Mouse (Mus musculus) midbrain, embryonic 13.5 days (tissue): ENCODE measurements around the gene Zfp366. TPM values are rescaled to one million over a fixed set of nuclear protein-coding genes. Genes with fewer than 3 reads are reported as not detected.

Experiments used
- ATAC-seq: fragments of 200-750 bp; cut with Nextera tagmentation; 2 replicates; pipeline ENCODE4 v1.8.0; 2017; ENCODE audit warnings: mild to moderate bottlenecking, moderate TSS enrichment, moderate library complexity
- H3K27ac ChIP-seq: fragments of 300-500 bp; sonication (generic); 2 replicates; pipeline ENCODE4 v1.5.1; 2015; ENCODE audit warnings: inconsistent platforms, mild to moderate bottlenecking, moderate library complexity
- H3K27me3 ChIP-seq: fragments of 300-500 bp; sonication (generic); 2 replicates; pipeline ENCODE4 v1.6.1; 2015; ENCODE audit warnings: mild to moderate bottlenecking, inconsistent platforms
- H3K36me3 ChIP-seq: fragments of 300-500 bp; sonication (generic); 2 replicates; pipeline ENCODE4 v1.6.1; 2015; ENCODE audit warnings: mild to moderate bottlenecking, inconsistent platforms
- H3K4me1 ChIP-seq: fragments of 300-500 bp; sonication (generic); replicated peaks from 2 replicates; pipeline ENCODE4 v1.6.1; 2015; ENCODE audit warnings: inconsistent platforms
- H3K4me2 ChIP-seq: fragments of 300-500 bp; sonication (generic); replicated peaks from 2 replicates; pipeline ENCODE4 v1.6.1; 2015; ENCODE audit warnings: moderate library complexity, mild to moderate bottlenecking, inconsistent platforms
- H3K4me3 ChIP-seq: fragments of 300-500 bp; sonication (generic); replicated peaks from 2 replicates; pipeline ENCODE4 v1.5.1; 2015; ENCODE audit warnings: mild to moderate bottlenecking, inconsistent platforms
- H3K9ac ChIP-seq: fragments of 300-500 bp; sonication (generic); replicated peaks from 2 replicates; pipeline ENCODE4 v1.6.1; 2015; ENCODE audit warnings: mild to moderate bottlenecking, inconsistent platforms
- H3K9me3 ChIP-seq: fragments of 300-500 bp; sonication (generic); 2 replicates; pipeline ENCODE4 v1.6.1; 2016; ENCODE audit warnings: mild to moderate bottlenecking, inconsistent platforms
- WGBS: fragments of 180-500 bp; shearing (Covaris S2); methylation state at CpG from one replicate; pipeline ENCODE4 v1.1.7; 2015; 5-methylcytosine and 5-hydroxymethylcytosine counted together
- polyA plus RNA-seq: library from polyadenylated mRNA; unstranded; fragments of >200 nt; fragmentation: Nextera tagmentation; extraction: Ambion mirVana; gene quantifications from 2 replicates; pipeline ENCODE4 v1.2.1, GENCODE M21; 2015

Zfp366 gene
- polyA plus RNA-seq, 1 experiment from 2014 or later: 0.54 TPM

DNA sequence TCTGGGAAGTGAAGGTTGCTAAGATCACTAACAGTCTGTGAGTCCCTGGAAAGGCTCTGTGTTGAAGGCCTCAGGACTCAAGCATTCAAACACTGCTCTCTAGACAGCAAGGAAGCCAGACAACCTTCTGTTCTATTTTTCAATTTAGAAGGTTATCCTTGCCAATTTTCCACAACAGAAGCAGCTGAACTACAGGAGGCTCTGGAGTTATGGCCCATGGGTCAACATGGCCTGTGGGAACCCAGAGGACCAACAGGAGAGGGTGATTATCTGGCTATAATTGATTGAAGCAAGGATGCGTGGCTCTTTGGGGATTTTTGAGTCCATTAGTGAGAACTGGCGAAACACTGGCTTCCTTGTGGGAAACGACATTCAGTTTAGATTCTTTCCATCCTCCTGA lies 48.7 kb downstream of the Zfp366 start:
- no peak overlapping the region for H3K4me3 ChIP-seq
- H3K4me1 ChIP-seq: peaks cover 1% of the 10 kb centered on the region; the same call in 1 of the 2 replicates
- H3K4me2 ChIP-seq: no peak overlapping the region
- no peaks in the 10 kb centered on the region for H3K36me3 ChIP-seq
- H3K9ac ChIP-seq: no peak overlapping the region
- H3K27me3 ChIP-seq: no peaks in the 10 kb centered on the region
- H3K27ac ChIP-seq: no peak overlapping the region
- WGBS: 66% methylated on average over 3 of the region's 3 CpGs
- H3K9me3 ChIP-seq: no peaks in the 10 kb centered on the region
- ATAC-seq: no peak

DNA sequence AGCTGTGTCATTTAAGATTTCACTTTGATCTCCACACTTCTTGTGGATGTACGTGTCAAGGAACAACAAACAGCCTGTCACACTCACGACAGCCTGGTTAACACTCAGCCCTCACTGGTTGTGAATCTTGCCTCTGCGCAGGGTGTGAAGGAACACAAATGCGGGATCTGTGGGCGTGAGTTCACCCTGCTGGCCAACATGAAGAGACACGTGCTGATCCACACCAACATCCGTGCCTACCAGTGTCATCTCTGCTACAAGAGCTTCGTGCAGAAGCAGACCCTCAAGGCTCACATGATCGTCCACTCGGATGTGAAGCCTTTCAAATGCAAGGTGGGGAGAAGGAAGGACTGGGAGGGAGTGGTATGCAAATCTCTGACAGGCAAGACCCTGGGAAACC lies 49.3 kb downstream of the Zfp366 start:
- Histone ChIP-seq H3K36me3 (no peaks in the 10 kb centered on the region), H3K9me3 (no peaks in the 10 kb centered on the region)
- 81% methylated on average over 10 of the region's 10 CpGs for WGBS

DNA sequence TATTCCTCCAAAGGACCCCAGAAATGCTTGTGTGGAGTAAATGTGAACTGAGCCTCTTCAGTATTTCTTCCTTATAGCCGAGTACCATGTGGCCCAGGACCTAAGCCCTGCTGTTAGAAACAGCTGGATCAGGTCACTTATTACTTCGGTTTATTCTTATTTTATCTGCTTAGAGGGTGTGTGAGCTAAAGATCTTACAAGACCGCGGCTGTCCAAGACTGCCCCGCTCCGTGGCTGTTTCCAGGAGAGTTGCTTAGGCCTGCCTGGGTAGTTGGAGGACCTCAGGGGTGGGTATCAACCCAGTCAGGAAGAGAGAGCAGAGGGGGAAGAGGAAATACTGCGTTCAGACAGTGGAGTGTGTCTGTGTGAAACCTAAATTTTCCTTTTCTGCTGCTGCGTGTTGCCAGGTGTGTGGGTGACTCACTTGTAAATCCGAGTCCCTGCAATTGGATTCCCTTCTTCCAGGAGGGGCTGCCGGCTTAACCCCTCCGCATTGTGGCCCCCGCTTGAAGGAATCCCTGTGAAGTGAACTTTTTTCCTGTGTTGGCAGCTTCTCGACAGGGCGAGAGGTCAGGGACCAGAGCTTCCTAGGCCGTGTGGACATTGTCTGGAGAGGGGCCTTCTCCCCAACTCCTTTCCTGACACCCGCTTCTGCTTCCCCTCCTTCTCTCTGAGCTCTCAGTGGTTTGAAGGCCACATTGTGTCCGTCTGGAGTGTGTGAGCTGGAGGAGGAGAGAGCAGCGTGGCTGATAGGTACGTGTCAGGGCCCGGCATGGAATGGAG lies 51.0 kb downstream of the Zfp366 start:
- H3K9me3 ChIP-seq: no peaks in the 10 kb centered on the region
- H3K9ac ChIP-seq: no peak overlapping the region
- no peak overlapping the region for H3K4me2 ChIP-seq
- no peak overlapping the region for H3K27ac ChIP-seq
- no peaks in the 10 kb centered on the region for H3K27me3 ChIP-seq
- H3K4me3 ChIP-seq: no peak overlapping the region
- ATAC-seq: no peak
- 83% methylated on average over 20 of the region's 20 CpGs for WGBS
- peaks cover 19% of the 10 kb centered on the region for H3K4me1 ChIP-seq
- H3K36me3 ChIP-seq: no peaks in the 10 kb centered on the region

More for the DNA sequence above, 49.3 kb downstream of the Zfp366 start:
- Histone ChIP-seq H3K27me3 (no peaks in the 10 kb centered on the region), H3K4me1 (peaks cover 7% of the 10 kb centered on the region), H3K9ac (no peak overlapping the region), H3K27ac (no peak overlapping the region), H3K4me3 (no peak overlapping the region), H3K4me2 (no peak overlapping the region)
- no peak for ATAC-seq

DNA sequence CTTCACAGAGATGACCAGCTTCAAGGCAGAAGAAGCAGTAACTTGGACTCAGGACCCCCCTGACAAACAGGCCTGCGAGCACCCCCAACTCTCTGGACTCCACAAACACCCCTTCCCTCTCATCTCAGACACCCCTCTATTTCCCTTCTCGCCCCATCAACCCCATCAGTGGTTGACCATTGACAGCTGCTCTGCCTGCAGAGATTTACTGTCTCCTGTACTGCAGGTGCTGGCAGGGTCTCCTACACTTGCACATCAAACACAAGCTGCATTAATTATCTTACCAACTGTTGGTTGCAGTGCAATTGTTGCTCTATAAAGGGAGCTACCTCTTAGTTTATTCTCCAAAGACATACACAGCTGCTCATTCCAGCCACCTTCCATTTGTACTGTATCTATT lies 51.6 kb downstream of the Zfp366 start:
- Histone ChIP-seq H3K36me3 (no peaks in the 10 kb centered on the region), H3K4me1 (peaks cover 19% of the 10 kb centered on the region), H3K4me3 (no peak overlapping the region), H3K9ac (no peak overlapping the region), H3K27ac (no peak overlapping the region), H3K4me2 (no peak overlapping the region), H3K9me3 (no peaks in the 10 kb centered on the region), H3K27me3 (no peaks in the 10 kb centered on the region)
- WGBS: 94% methylated on average over 2 of the region's 2 CpGs
- ATAC-seq: no peak

DNA sequence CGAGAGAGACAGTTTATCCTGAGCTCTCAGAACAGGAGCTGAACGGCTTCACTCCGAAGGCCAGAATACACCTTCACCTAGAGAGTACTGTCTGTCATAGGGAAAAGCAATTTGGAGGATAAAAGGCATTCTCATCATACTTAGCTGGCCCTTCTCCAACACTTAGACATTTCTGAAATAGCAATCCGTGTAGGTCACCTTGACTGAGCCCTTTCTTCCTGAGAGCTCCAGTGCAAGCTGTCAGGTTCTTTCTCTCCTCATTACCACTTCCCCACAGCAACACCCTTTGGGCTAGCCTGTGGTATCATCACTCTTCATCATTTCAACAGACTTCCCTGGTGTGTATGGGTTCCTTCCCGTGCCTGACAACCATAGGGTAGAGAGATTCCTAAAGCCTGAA lies 52.5 kb downstream of the Zfp366 start:
- ATAC-seq: no peak
- H3K27me3 ChIP-seq: no peaks in the 10 kb centered on the region
- H3K4me2 ChIP-seq: no peak overlapping the region
- no peak overlapping the region for H3K9ac ChIP-seq
- H3K9me3 ChIP-seq: no peaks in the 10 kb centered on the region
- no peaks in the 10 kb centered on the region for H3K36me3 ChIP-seq
- no peak overlapping the region for H3K4me3 ChIP-seq
- peaks cover 19% of the 10 kb centered on the region for H3K4me1 ChIP-seq
- WGBS: 89% methylated on average over 5 of the region's 5 CpGs
- no peak overlapping the region for H3K27ac ChIP-seq

DNA sequence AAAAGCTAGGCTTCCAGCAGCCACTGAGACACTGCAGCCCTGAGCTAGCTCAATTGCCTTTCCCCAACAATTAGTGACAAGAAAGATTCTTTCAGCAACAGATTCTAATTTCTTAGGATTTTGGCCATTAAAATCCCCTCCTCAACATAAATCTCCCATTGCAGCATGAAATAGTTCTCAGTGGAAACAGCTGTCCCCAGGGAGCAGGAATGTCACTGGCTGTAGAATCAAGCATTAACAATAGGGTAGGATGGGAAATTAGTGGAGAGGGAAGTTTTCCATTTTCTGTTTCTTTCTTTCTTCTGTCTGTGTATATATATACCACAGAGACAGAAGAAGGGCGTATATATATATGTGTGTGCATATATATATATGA lies 53.2 kb downstream of the Zfp366 start:
- ATAC-seq: no peak
- peaks cover 19% of the 10 kb centered on the region for H3K4me1 ChIP-seq
- no peak overlapping the region for H3K27ac ChIP-seq

DNA sequence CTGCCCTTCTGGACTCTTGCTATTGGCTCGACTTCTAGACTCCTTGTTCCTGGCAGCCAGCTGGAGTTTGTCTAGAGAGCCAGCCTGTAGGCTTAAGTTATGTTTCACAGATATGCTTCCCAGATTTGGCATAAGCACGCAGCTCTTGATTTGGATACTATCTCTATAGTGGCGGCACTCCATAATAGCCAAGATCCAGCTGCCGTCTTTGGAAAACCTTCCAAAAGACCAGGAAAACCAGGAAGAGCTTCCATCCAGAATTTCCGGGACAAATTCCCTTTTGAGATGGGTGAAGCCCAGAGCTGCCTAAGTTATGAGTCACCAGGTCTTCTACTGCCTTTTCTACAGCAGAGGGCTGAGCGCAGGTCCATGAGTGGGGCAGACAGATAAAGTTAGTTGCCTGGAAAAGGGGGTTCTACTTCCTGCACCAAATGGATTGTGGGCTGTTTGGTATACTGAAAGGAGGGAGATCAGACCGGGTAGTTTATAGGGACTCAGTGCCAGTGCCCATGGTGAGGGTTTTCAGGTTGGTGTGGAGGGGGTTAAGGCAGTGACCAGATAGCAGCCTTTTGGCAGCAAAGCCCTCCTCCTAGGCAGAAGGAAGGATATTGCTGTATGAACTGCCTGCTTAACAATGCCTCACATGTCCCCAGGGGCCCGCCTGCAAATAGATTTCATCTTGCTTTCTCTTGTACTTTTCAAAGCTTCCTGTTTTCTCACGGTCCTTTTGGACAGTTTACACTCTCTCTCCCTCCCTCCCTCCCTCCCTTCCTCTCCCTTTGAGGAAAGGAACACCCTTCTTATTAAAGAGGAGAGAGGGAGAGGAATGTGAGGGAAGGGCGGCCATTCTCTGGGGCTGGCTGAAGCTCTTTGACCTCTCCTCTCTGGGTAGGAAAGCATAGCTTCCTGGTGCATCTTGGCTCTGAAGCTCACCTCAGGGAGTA lies 53.9 kb downstream of the Zfp366 start:
- H3K4me3 ChIP-seq: no peak overlapping the region
- no peaks in the 10 kb centered on the region for H3K36me3 ChIP-seq
- H3K4me2 ChIP-seq: no peak overlapping the region
- WGBS: 71% methylated on average over 10 of the region's 10 CpGs
- H3K27ac ChIP-seq: peak overlapping the region; percentile 55; the same call in 1 of the 2 replicates
- ATAC-seq: peak; percentile 60; the same call in 1 of the 2 replicates
- peaks cover 19% of the 10 kb centered on the region for H3K4me1 ChIP-seq
- no peaks in the 10 kb centered on the region for H3K9me3 ChIP-seq
- H3K27me3 ChIP-seq: no peaks in the 10 kb centered on the region
- H3K9ac ChIP-seq: no peak overlapping the region

More for the DNA sequence above, 53.2 kb downstream of the Zfp366 start:
- Histone ChIP-seq H3K36me3 (no peaks in the 10 kb centered on the region), H3K4me3 (no peak overlapping the region), H3K9me3 (no peaks in the 10 kb centered on the region), H3K27me3 (no peaks in the 10 kb centered on the region), H3K9ac (no peak overlapping the region), H3K4me2 (no peak overlapping the region)
- 96% methylated on average over 1 of the region's 1 CpGs for WGBS

DNA sequence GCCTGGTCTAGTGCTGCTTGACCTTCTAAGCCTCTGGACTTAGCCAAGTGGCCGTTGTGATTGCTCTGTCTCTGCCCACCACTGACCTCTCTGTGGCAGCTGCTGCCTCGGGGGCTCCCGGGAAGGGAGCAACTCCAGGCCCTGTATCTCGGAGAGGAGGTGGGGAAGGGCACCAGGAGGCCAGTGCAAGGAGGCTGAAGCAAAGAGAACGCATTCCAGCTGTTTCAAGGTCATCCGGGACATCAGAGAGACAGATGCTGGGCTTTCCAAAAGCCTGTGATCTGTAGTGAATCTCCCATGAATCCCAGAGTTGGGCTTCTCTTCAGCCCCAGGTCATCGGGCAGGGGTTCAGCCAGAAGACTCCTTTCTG lies 54.5 kb downstream of the Zfp366 start:
- WGBS: 36% methylated on average over 7 of the region's 7 CpGs

DNA sequence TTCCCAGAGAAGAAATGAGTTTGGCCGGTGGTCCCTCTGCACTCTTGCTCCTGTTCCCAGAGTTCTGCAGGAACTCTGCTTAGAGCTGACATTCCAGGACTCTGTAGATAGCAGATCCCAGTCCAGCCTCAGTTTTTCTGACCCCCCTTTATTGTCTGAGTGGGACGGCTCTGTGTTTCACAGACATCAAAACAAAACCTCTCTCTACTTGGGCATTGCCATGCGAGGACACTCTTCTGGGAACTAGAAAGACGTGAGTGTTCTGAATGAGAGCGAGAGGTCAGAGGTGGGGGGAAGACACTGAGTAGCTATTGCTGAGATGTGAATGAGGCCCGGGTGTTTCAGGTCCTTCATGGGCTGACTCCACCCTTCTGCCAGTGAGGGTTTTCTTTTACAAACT lies 55.1 kb downstream of the Zfp366 start:
- Histone ChIP-seq H3K27me3 (no peaks in the 10 kb centered on the region), H3K27ac (no peak overlapping the region; the same call in 1 of the 2 replicates), H3K9me3 (no peaks in the 10 kb centered on the region), H3K4me2 (no peak overlapping the region), H3K9ac (no peak overlapping the region), H3K4me3 (no peak overlapping the region), H3K4me1 (peaks cover 23% of the 10 kb centered on the region), H3K36me3 (no peaks in the 10 kb centered on the region)
- WGBS: 29% methylated on average over 6 of the region's 6 CpGs
- ATAC-seq: no peak

More for the DNA sequence above, 54.5 kb downstream of the Zfp366 start:
- Histone ChIP-seq H3K4me2 (no peak overlapping the region), H3K27ac (peak overlapping the region; percentile 55; the same call in 1 of the 2 replicates), H3K36me3 (no peaks in the 10 kb centered on the region), H3K4me3 (no peak overlapping the region), H3K9me3 (no peaks in the 10 kb centered on the region), H3K9ac (no peak overlapping the region), H3K27me3 (no peaks in the 10 kb centered on the region), H3K4me1 (peaks cover 19% of the 10 kb centered on the region)
- ATAC-seq: no peak

DNA sequence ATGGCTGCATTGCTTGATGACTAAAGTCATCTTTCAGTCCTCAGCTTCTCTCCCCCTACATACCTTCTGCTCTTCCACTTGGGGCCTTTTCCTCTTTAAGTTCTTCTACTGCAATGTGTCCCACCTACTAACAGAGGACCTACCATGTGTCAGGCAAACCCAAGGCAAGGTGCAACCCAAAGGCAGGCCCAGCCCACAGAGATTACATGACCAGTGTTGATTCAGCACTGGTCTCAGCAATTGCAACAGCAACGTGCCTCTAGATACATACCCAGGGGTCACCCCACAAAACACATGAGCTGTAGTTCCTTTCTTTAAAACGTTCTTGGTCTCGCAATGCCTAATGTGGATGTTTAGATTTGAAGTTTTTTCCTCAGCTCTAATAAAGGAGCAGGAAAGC lies 57.4 kb downstream of the Zfp366 start:
- 89% methylated on average over 3 of the region's 3 CpGs for WGBS
- no peak overlapping the region for H3K9ac ChIP-seq
- H3K4me1 ChIP-seq: peaks cover 29% of the 10 kb centered on the region
- no peak overlapping the region for H3K4me3 ChIP-seq
- H3K27me3 ChIP-seq: no peaks in the 10 kb centered on the region
- no peak for ATAC-seq
- H3K36me3 ChIP-seq: no peaks in the 10 kb centered on the region
- H3K27ac ChIP-seq: no peak overlapping the region
- H3K9me3 ChIP-seq: no peaks in the 10 kb centered on the region
- no peak overlapping the region for H3K4me2 ChIP-seq

DNA sequence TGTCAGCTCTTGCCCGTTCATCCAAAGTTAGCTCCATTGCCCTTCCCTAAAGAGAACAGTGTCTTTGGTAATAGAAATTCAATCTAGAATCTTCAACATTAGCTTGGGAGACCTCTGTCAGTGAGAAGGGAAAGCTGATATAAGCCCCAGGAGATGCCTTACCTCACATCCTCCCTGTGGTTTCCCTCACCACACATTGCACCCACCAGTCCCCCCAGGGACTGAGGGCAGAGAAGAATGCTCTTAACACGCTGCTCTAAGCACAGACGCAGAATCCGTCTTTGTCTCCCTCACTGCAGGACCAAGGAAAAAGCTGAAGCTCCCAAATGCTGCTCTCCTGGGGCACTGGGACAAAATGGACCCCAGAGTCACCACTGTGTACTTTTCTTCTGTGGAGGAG lies 58.3 kb downstream of the Zfp366 start:
- H3K27me3 ChIP-seq: no peaks in the 10 kb centered on the region
- no peaks in the 10 kb centered on the region for H3K9me3 ChIP-seq
- H3K27ac ChIP-seq: no peak overlapping the region
- H3K9ac ChIP-seq: no peak overlapping the region
- no peak overlapping the region for H3K4me3 ChIP-seq
- no peaks in the 10 kb centered on the region for H3K36me3 ChIP-seq
- H3K4me2 ChIP-seq: no peak overlapping the region
- ATAC-seq: no peak
- 72% methylated on average over 4 of the region's 4 CpGs for WGBS
- peaks cover 29% of the 10 kb centered on the region for H3K4me1 ChIP-seq

DNA sequence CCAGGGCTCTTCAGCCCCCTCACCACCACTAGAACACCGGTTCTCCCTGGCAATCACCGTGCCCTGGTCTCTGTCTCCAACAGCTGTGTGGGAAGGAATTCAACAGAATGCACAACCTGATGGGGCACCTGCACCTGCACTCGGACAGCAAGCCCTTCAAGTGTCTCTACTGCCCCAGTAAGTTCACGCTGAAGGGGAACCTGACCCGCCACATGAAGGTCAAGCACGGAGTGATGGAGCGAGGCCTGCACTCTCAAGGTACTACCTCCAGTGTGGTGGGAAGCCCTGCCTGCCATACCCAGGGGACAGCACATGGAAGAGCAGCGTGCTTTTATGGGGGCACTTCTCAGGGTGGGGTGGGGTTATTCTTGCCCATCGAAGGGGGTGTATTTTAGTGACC lies 59.2 kb downstream of the Zfp366 start:
- 93% methylated on average over 9 of the region's 9 CpGs for WGBS
- no peaks in the 10 kb centered on the region for H3K27me3 ChIP-seq
- H3K4me2 ChIP-seq: no peak overlapping the region
- H3K27ac ChIP-seq: no peak overlapping the region
- ATAC-seq: no peak
- H3K4me1 ChIP-seq: peaks cover 23% of the 10 kb centered on the region
- H3K4me3 ChIP-seq: no peak overlapping the region
- no peaks in the 10 kb centered on the region for H3K9me3 ChIP-seq
- no peaks in the 10 kb centered on the region for H3K36me3 ChIP-seq
- no peak overlapping the region for H3K9ac ChIP-seq
